9 mouse cellular contexts compared by ENCODE assay signal in genomic region chr11:67080168-67080567, GRCm38 (mm10). TPM values are rescaled to one million over a fixed set of nuclear protein-coding genes. Genes with fewer than 3 reads are reported as not detected.
A peak's percentile ranks its signal among the peaks of the same experiment; 100 is the strongest.
DNase-seq lines count a peak whose midpoint lies in the region; ATAC-seq and TF ChIP-seq lines count a peak whose summit lies in the region.
"Had no signal": no experiment of that assay in that cellular context is flagged by ENCODE, and none has a peak within 500 bp of the region (broad histone marks: within the 10 kb centered on the region; RNA-seq: fewer than 3 reads in every experiment).

No protein-coding gene starts in this region.

- no peak overlapping the region for H3K4me3 ChIP-seq in kidney, adult 2 months (ENCODE audit: insufficient read depth, low read depth, low read length)
- no peak overlapping the region for H3K4me3 ChIP-seq in kidney, embryonic 15.5 days (replicated peaks)
- peak overlapping the region; percentile 51 for H3K4me3 ChIP-seq in megakaryocyte, embryonic 14.5 days (replicated peaks)
- H3K4me3 ChIP-seq: embryonic facial prominence, embryonic 12.5 days had no signal

- H3K36me3 ChIP-seq in kidney, adult 2 months (ENCODE audit: control insufficient read depth, insufficient read depth, low read length), result no peaks in the 10 kb centered on the region
- H3K36me3 ChIP-seq in kidney, embryonic 15.5 days, result no peaks in the 10 kb centered on the region
- H3K36me3 ChIP-seq in megakaryocyte, embryonic 14.5 days (replicated peaks; ENCODE audit: low read length), result no peaks in the 10 kb centered on the region
- H3K36me3 ChIP-seq: embryonic facial prominence, embryonic 12.5 days had no signal

- peak; percentile 56 for DNase-seq in kidney, adult 2 months
- DNase-seq in adrenal gland, adult (ENCODE audit: inconsistent age in 2 of 2, low spot score in 1 of 2), result peak; percentile 46 to 81
- peak; percentile 5 for DNase-seq in layer of hippocampus, adult 9-10 months (ENCODE audit: low spot score)
- DNase-seq in right cerebral cortex, postnatal 25 days, result peak; percentile 52

- TF ChIP-seq CTCF in kidney, adult 2 months (conservative IDR thresholded peaks at IDR 0.05; ENCODE audit: insufficient read depth, insufficient read length, low read depth, low read length), result peak; percentile 67

- H3K9ac ChIP-seq in kidney, embryonic 15.5 days, result no peak overlapping the region
- H3K9ac ChIP-seq: embryonic facial prominence, embryonic 12.5 days had no signal

- no peak overlapping the region for H3K27ac ChIP-seq in kidney, adult 2 months (ENCODE audit: insufficient read depth, low read depth, low read length)
- no peak overlapping the region for H3K27ac ChIP-seq in kidney, embryonic 15.5 days
- H3K27ac ChIP-seq: embryonic facial prominence, embryonic 12.5 days had no signal

- ATAC-seq in kidney, embryonic 15.5 days (replicated peaks; ENCODE audit: low FRiP score), result no peak
- ATAC-seq in common myeloid progenitor, adult 5-6 weeks (replicated peaks; ENCODE audit: low read depth, poor library complexity, severe bottlenecking), result peak; percentile 79
- ATAC-seq in hematopoietic stem cell, adult 5-6 weeks (replicated peaks in 1 of 2; ENCODE audit: insufficient read depth in 1 of 2, low FRiP score in 2 of 2, low TSS enrichment in 1 of 2, low read depth in 1 of 2, poor library complexity in 2 of 2, severe bottlenecking in 2 of 2), result peak; percentile 72 to 82

- no peaks in the 10 kb centered on the region for H3K4me1 ChIP-seq in kidney, adult 2 months (ENCODE audit: control insufficient read depth, insufficient read depth, low read length)
- peaks cover 8% of the 10 kb centered on the region for H3K4me1 ChIP-seq in kidney, embryonic 15.5 days
- peaks cover 42% of the 10 kb centered on the region for H3K4me1 ChIP-seq in megakaryocyte, embryonic 14.5 days

- H3K4me2 ChIP-seq in kidney, embryonic 15.5 days, result no peak overlapping the region

- H3K9me3 ChIP-seq in kidney, embryonic 15.5 days (replicated peaks), result no peaks in the 10 kb centered on the region
- H3K9me3 ChIP-seq in megakaryocyte, embryonic 14.5 days, result peaks cover 8% of the 10 kb centered on the region
- H3K9me3 ChIP-seq: embryonic facial prominence, embryonic 12.5 days had no signal

- WGBS in kidney, adult 2 months, result 5% methylated on average over 3 of the region's 3 CpGs
- 5% methylated on average over 3 of the region's 3 CpGs for WGBS in kidney, embryonic 15.5 days

- TF ChIP-seq POLR2A in kidney, adult 2 months (IDR thresholded peaks at IDR 0.05; ENCODE audit: low read depth, low read length), result no peak

- no peaks in the 10 kb centered on the region for H3K27me3 ChIP-seq in kidney, adult 2 months (replicated peaks; ENCODE audit: control insufficient read depth, insufficient read depth, low read length)
- peaks cover 26% of the 10 kb centered on the region for H3K27me3 ChIP-seq in kidney, embryonic 15.5 days
- peaks cover 73% of the 10 kb centered on the region for H3K27me3 ChIP-seq in megakaryocyte, embryonic 14.5 days (replicated peaks)

RNA-seq across cellular contexts. Expression of gene Myh3, which starts 2.1 kb away (rescaled TPM):
- 0.01 and 0.02 TPM in 2 replicates for polyA plus RNA-seq in kidney, adult 2 months (2012; rRNA removed)
- polyA plus RNA-seq in kidney, embryonic 15.5 days (2015; fragmentation: Nextera tagmentation; extraction: Ambion mirVana), result 11.4 and 16.9 TPM in 2 replicates
- total RNA-seq in common myeloid progenitor, adult 5-6 weeks (2017), result not detected in 2 replicates
- not detected in 2 replicates for total RNA-seq in hematopoietic stem cell, adult 5-6 weeks (2017)
- polyA plus RNA-seq in megakaryocyte, embryonic 14.5 days (2012; ENCODE audit: insufficient read depth, low replicate concordance), result not detected in 2 replicates

RNA-seq across cellular contexts. Expression of gene Sco1, which starts 27.7 kb away (rescaled TPM):
- polyA plus RNA-seq in kidney, adult 2 months (2012; rRNA removed), result 4.5 and 5.8 TPM in 2 replicates
- 17.8 and 19.2 TPM in 2 replicates for polyA plus RNA-seq in kidney, embryonic 15.5 days (2015; fragmentation: Nextera tagmentation; extraction: Ambion mirVana)
- 24.5 and 25.7 TPM in 2 replicates for total RNA-seq in common myeloid progenitor, adult 5-6 weeks (2017)
- total RNA-seq in hematopoietic stem cell, adult 5-6 weeks (2017), result 25.6 and 29.5 TPM in 2 replicates
- polyA plus RNA-seq in megakaryocyte, embryonic 14.5 days (2012; ENCODE audit: insufficient read depth, low replicate concordance), result 1.2 TPM in 1 of 2 replicates, not detected in the other

RNA-seq across cellular contexts. Expression of gene Adprm, which starts 27.8 kb away (rescaled TPM):
- polyA plus RNA-seq in kidney, adult 2 months (2012; rRNA removed), result 15.1 and 19.0 TPM in 2 replicates
- 21.1 and 24.6 TPM in 2 replicates for polyA plus RNA-seq in kidney, embryonic 15.5 days (2015; fragmentation: Nextera tagmentation; extraction: Ambion mirVana)
- total RNA-seq in common myeloid progenitor, adult 5-6 weeks (2017), result 13.6 and 15.1 TPM in 2 replicates
- total RNA-seq in hematopoietic stem cell, adult 5-6 weeks (2017), result 11.7 and 13.2 TPM in 2 replicates
- 0.82 TPM in 1 of 2 replicates, not detected in the other for polyA plus RNA-seq in megakaryocyte, embryonic 14.5 days (2012; ENCODE audit: insufficient read depth, low replicate concordance)

RNA-seq across cellular contexts. Expression of gene Tmem220, which starts 55.2 kb away (rescaled TPM):
- 6.4 and 7.5 TPM in 2 replicates for polyA plus RNA-seq in kidney, adult 2 months (2012; rRNA removed)
- polyA plus RNA-seq in kidney, embryonic 15.5 days (2015; fragmentation: Nextera tagmentation; extraction: Ambion mirVana), result 1.4 and 1.6 TPM in 2 replicates
- 2.3 TPM in 1 of 2 replicates, not detected in the other for total RNA-seq in common myeloid progenitor, adult 5-6 weeks (2017)
- total RNA-seq in hematopoietic stem cell, adult 5-6 weeks (2017), result 2.0 and 5.8 TPM in 2 replicates
- polyA plus RNA-seq in megakaryocyte, embryonic 14.5 days (2012; ENCODE audit: insufficient read depth, low replicate concordance), result 1.8 TPM in 1 of 2 replicates, not detected in the other

Comparison
In these comparisons a context has a peak if more than half of its experiments do, and no peak if none do; other contexts are left out.
1. RNA of gene Myh3, which starts 2.1 kb away (polyA plus RNA-seq): 11.4 to 16.9 TPM in kidney, embryonic 15.5 days; 0.01 to 0.02 TPM in kidney, adult 2 months and not detected in megakaryocyte, embryonic 14.5 days; every median in the first group is over 10 times any median in the second.
2. DNase-seq: peak in every context shown above with its lines; median percentile 64 in adrenal gland, adult; 56 in kidney, adult 2 months; 52 in right cerebral cortex, postnatal 25 days; 5 in layer of hippocampus, adult 9-10 months.